Mouse (Mus musculus): ENCODE data around the gene Slc33a1. TPM values are rescaled to one million over a fixed set of nuclear protein-coding genes. Genes with fewer than 3 reads are reported as not detected.

Slc33a1 gene
- polyA plus RNA-seq, 1 experiment from 2014 or later, result 13.8 TPM

DNA sequence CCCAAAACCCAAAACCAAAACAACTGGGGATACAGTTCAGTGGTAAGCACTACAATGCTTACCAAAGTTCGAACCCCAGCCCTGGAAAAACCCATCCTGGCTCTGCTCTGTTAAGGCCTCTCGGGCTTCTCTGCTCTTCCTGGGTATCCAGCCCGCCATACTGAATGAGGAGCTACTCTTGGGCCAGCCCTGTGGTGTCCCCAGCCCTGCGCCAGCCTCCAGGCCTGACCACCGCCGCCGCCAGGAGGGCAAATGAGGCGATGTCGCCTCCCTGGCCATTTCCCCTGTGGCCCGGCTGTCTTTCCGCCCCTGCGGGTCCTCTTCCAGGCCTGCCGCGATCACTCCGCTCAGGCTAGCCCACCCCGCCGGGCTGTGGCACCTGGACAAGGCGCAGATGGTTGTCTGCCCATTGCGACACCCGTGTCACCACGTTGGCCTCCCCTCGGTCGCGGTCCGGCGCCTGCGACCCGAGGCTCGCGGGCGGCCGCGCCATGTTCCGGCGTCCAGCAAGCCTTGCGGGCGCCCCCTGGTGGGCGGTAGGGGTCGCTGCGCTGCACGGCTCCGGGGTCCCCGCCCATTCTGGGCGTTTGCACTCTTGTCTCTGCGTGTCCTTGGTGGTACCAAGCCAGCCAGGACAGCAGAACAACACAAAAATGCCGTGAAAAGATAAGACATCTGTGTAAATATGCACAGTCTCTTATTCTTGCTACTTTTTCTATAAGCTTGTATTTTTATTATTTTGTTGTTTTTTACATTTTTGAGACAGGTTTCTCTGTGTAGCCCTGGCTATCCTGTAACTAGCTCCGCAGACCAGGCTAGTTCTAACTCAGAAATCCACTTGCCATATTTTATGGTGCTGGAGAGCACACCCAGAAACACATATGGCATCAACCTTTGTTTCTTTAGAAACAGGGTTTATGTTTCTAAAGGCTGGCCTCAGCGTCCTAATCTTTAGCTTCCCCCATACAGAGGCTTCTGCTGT, 35.4 kb downstream of the Slc33a1 start, which contains the start of gene E130311K13Rik:
E130311K13Rik (minus strand) TSS at position 595 of the 982 bp plus-strand sequence.
- WGBS, result 4% methylated on average over 48 of the region's 48 CpGs
- peak within 1 kb of the TSS; percentile 65 for H3K4me2 ChIP-seq
- H3K4me3 ChIP-seq (replicated peaks), result peak within 1 kb of the TSS; percentile 66
- peaks cover 3% of the 10 kb centered on the region; the same call in 1 of the 2 replicates for H3K4me1 ChIP-seq
- ATAC-seq (ENCODE audit: low FRiP score), result peak; percentile 96
- H3K27me3 ChIP-seq, result no peaks in the 10 kb centered on the region
- no peaks in the 10 kb centered on the region for H3K9me3 ChIP-seq
- H3K27ac ChIP-seq, result peak within 1 kb of the TSS; percentile 73; the same call in 1 of the 2 replicates
- H3K9ac ChIP-seq, result peak within 1 kb of the TSS; percentile 86
- H3K36me3 ChIP-seq (replicated peaks), result no peaks in the 10 kb centered on the region

- Histone ChIP-seq H3K36me3 (replicated peaks) (no peaks in the 10 kb centered on the region), H3K9me3 (no peaks in the 10 kb centered on the region), H3K9ac (no peak overlapping the region), H3K4me3 (replicated peaks) (no peak overlapping the region), H3K4me2 (no peak overlapping the region), H3K4me1 (no peaks in the 10 kb centered on the region), H3K27ac (no peak overlapping the region), H3K27me3 (no peaks in the 10 kb centered on the region)
- 0 out of 2 replicates have a peak, but pooled peaks have one; percentile 23 for ATAC-seq (ENCODE audit: low FRiP score)
- 44% methylated on average over 3 of the region's 3 CpGs for WGBS
Measured at GRCm38 (mm10) chr3:63919634-63920033, 44.9 kb downstream of the Slc33a1 start.

DNA sequence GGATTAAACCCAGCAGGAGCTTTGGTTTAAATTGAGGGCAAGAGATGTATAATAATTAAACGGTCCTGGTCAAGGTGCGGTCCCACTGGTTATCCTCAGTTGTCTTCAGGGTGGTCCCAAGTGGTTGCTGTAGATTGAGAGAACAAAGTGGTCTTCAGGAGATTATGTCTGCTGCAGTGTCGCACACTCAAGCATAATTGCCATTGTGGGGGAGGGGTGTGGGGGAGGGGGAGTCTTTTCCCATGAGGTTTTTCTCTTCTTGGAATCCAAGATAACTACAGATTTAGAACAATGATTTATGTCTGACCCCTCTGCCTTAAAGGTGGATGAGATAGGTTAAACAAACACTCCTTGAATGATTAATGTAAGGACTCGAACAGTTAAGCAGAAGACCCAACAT, 54.3 kb downstream of the Slc33a1 start:
- Histone ChIP-seq H3K27ac (no peak overlapping the region), H3K4me3 (replicated peaks) (no peak overlapping the region), H3K9me3 (no peaks in the 10 kb centered on the region), H3K4me2 (no peak overlapping the region), H3K36me3 (replicated peaks) (no peaks in the 10 kb centered on the region), H3K4me1 (peaks cover 2% of the 10 kb centered on the region), H3K9ac (no peak overlapping the region), H3K27me3 (no peaks in the 10 kb centered on the region)
- ATAC-seq (ENCODE audit: low FRiP score), result no peak
- 86% methylated on average over 4 of the region's 4 CpGs for WGBS

DNA sequence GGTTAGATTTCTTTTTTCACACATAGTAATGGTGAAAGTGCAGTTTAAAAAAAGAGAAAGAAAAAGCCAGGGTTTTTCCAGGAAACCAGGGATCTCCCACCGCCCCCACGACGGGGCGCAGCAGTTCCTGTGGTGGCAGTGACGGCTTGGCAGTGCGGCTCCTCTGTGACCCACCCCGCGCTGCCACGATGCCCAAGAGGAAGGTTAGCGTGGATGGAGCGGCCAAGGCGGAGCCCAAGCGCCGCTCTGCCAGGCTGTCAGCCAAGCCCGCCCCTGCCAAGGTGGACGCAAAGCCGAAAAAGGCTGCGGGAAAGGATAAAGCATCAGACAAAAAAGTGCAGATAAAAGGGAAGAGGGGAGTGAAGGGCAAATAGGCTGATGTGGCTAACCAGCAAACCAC, 59.3 kb downstream of the Slc33a1 start:
- WGBS, result 2% methylated on average over 18 of the region's 18 CpGs
- Histone ChIP-seq H3K9me3 (no peaks in the 10 kb centered on the region), H3K27ac (no peak overlapping the region), H3K27me3 (no peaks in the 10 kb centered on the region), H3K36me3 (replicated peaks) (no peaks in the 10 kb centered on the region), H3K4me1 (peaks cover 16% of the 10 kb centered on the region), H3K4me3 (replicated peaks) (peak overlapping the region; percentile 39), H3K9ac (peak overlapping the region; percentile 54), H3K4me2 (peak overlapping the region; percentile 68)
- peak; percentile 49; the same call in 1 of the 2 replicates for ATAC-seq (ENCODE audit: low FRiP score)

- Histone ChIP-seq H3K9me3 (no peaks in the 10 kb centered on the region), H3K4me1 (peaks cover 24% of the 10 kb centered on the region), H3K9ac (no peak overlapping the region), H3K36me3 (replicated peaks) (no peaks in the 10 kb centered on the region), H3K4me2 (no peak overlapping the region), H3K4me3 (replicated peaks) (no peak overlapping the region), H3K27me3 (no peaks in the 10 kb centered on the region), H3K27ac (no peak overlapping the region)
- WGBS, result 76% methylated on average over 2 of the region's 2 CpGs
- ATAC-seq (ENCODE audit: low FRiP score), result no peak
Measured at GRCm38 (mm10) chr3:63904157-63904556, 60.4 kb downstream of the Slc33a1 start.

DNA sequence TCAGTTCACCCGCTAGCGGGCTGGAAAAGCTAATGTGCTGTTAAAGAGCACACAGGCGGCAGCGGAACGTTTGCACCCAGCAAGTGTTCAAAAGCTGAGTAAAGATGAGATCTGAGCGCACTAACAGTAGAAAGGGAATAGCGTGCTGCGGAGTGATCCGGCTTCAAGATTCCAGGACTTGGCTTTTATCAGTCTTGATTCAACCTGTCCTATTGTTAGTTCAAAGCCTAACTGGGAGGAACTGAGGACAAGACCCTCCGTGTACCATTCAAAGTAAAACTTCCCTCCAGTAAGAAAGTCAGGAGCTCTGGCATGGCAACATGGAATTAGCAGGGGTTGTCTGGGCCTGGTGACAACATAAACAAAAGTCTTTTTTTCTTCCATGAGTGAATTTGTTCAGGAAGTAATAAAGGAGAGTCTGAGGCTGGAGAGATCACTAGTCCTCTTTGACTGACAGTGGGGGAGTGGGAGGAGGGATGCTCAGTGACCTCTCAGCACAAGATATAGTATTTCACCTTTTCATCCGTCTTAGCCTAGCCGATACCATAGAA, 64.5 kb downstream of the Slc33a1 start:
- peak overlapping the region; percentile 78 for H3K4me3 ChIP-seq (replicated peaks)
- H3K27ac ChIP-seq, result peak overlapping the region; percentile 94
- peaks cover 49% of the 10 kb centered on the region for H3K4me1 ChIP-seq
- H3K9me3 ChIP-seq, result no peaks in the 10 kb centered on the region
- 0% methylated on average over 12 of the region's 12 CpGs for WGBS
- peak overlapping the region; percentile 87; the same call in 1 of the 2 replicates for H3K9ac ChIP-seq
- H3K36me3 ChIP-seq (replicated peaks), result no peaks in the 10 kb centered on the region
- peak; percentile 30 for ATAC-seq (ENCODE audit: low FRiP score)
- H3K4me2 ChIP-seq, result peak overlapping the region; percentile 76
- H3K27me3 ChIP-seq, result no peaks in the 10 kb centered on the region

DNA sequence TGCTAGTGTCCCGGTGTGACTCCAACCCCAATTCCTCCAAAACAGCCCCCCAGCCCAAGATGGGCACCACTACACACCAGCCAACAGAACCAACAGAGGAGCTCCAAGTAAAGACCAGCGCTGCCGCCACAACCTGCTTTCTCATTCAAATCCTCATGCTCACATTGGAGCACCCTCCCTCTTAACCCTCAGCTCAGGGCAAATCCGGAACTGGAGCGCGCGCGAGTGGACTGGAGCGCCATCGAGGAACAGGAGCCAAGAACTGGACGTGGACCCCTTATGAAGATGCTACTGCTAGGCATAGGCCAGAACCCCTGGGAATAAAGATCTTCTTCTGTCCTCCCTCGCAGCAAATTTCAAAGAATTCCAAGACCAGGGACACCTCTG, 65.3 kb downstream of the Slc33a1 start, which contains the start of gene Plch1:
Plch1 (minus strand) TSS at position 164 of the 387 bp plus-strand sequence.
- H3K9me3 ChIP-seq, result no peaks in the 10 kb centered on the region
- H3K36me3 ChIP-seq (replicated peaks), result no peaks in the 10 kb centered on the region
- H3K4me2 ChIP-seq, result peak within 1 kb of the TSS; percentile 76
- peaks cover 49% of the 10 kb centered on the region for H3K4me1 ChIP-seq
- peak within 1 kb of the TSS; percentile 87 for H3K9ac ChIP-seq
- H3K27ac ChIP-seq, result peak within 1 kb of the TSS; percentile 94
- peak within 1 kb of the TSS; percentile 78 for H3K4me3 ChIP-seq (replicated peaks)
- ATAC-seq (ENCODE audit: low FRiP score), result peak; percentile 78
- H3K27me3 ChIP-seq, result no peaks in the 10 kb centered on the region
- WGBS, result under 1% methylated on average over 12 of the region's 12 CpGs

DNA sequence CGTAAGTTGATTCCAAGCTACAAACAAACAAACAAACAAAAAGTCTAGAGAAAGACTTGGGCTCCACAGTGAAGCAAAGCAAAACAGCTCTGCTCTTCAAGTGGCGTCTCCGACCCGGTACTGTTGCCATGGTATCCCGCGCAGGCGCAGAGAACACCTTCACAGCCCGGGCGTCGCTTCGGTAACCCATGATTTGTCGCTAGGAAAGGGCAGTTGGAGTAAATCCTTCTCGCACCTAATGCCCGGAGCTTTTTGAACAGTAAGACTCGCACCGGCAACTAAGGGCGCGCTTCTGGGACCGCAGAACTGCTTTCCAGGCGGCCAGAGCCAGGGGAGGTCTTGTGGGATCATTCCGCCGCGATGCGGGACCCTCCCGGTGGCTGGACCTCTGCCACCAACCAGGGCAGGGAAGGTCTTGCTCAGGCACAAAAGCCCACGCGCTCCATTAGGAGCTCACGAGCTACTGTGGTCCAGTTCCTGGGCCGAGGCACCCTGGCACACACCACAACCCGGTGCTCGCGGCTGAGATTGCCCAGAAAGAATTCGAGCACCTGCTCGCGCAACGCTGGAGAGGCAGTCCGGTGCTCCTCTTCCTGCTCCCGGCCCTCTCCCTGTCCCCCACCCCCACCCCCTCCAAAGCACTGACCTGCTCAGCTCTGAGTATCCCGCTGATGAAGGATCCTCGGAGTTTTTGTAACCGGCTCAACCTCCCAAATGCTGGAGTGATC, 65.8 kb downstream of the Slc33a1 start:
- H3K36me3 ChIP-seq (replicated peaks), result no peaks in the 10 kb centered on the region
- H3K27ac ChIP-seq, result peak overlapping the region; percentile 94
- no peaks in the 10 kb centered on the region for H3K27me3 ChIP-seq
- H3K4me3 ChIP-seq (replicated peaks), result peak overlapping the region; percentile 78
- no peaks in the 10 kb centered on the region for H3K9me3 ChIP-seq
- H3K4me1 ChIP-seq, result peaks cover 49% of the 10 kb centered on the region
- under 1% methylated on average over 41 of the region's 41 CpGs for WGBS
- peak; percentile 85 for ATAC-seq (ENCODE audit: low FRiP score)
- H3K4me2 ChIP-seq, result peak overlapping the region; percentile 76
- H3K9ac ChIP-seq, result peak overlapping the region; percentile 87

- no peak for ATAC-seq (ENCODE audit: low FRiP score)
- 0 out of 2 replicates have a peak overlapping the region, but pooled peaks have one; percentile 51 for H3K9ac ChIP-seq
- H3K4me3 ChIP-seq (replicated peaks), result peak overlapping the region; percentile 78
- H3K27ac ChIP-seq, result no peak overlapping the region
- peaks cover 49% of the 10 kb centered on the region for H3K4me1 ChIP-seq
- no peaks in the 10 kb centered on the region for H3K27me3 ChIP-seq
- whole genome bisulfite sequencing, result 11% methylated on average over 1 of the region's 1 CpGs
- peak overlapping the region; percentile 76 for H3K4me2 ChIP-seq
- H3K9me3 ChIP-seq, result no peaks in the 10 kb centered on the region
- H3K36me3 ChIP-seq (replicated peaks), result no peaks in the 10 kb centered on the region
Measured at GRCm38 (mm10) chr3:63897177-63897576, 67.4 kb downstream of the Slc33a1 start.

DNA sequence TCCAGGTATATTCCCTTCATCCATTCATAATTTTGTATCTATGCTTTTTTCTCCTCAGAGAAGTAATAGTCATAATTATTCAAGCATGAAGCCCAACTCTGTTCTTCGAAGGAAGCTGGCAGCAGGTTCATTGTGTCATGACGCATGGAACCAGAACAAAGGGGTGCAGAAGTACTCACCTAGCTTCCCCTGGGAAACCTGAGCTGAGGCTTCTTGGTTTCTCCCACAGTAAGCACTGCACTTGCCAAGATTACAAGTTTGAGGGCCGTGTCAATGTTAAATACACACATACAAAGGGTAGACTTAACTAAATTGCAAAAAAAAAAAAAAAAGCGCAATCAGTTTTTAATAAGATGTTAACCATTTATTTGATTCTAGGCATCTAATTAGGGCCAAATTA, 68.3 kb downstream of the Slc33a1 start:
- Histone ChIP-seq H3K27me3 (no peaks in the 10 kb centered on the region), H3K4me2 (peak overlapping the region; percentile 11; the same call in 1 of the 2 replicates), H3K9ac (no peak overlapping the region), H3K9me3 (no peaks in the 10 kb centered on the region), H3K4me1 (peaks cover 42% of the 10 kb centered on the region), H3K4me3 (replicated peaks) (no peak overlapping the region), H3K36me3 (replicated peaks) (no peaks in the 10 kb centered on the region), H3K27ac (no peak overlapping the region)
- no peak for ATAC-seq (ENCODE audit: low FRiP score)
- 33% methylated on average over 4 of the region's 4 CpGs for WGBS

GRCm38 (mm10) chr3:63895786-63896185, 68.8 kb downstream of the Slc33a1 start:
- Histone ChIP-seq H3K4me2 (no peak overlapping the region), H3K27me3 (no peaks in the 10 kb centered on the region), H3K4me3 (replicated peaks) (no peak overlapping the region), H3K36me3 (replicated peaks) (no peaks in the 10 kb centered on the region), H3K9ac (no peak overlapping the region), H3K9me3 (no peaks in the 10 kb centered on the region), H3K27ac (peak overlapping the region; percentile 61), H3K4me1 (peaks cover 41% of the 10 kb centered on the region)
- ATAC-seq (ENCODE audit: low FRiP score), result no peak
- WGBS, result 13% methylated on average over 2 of the region's 2 CpGs

GRCm38 (mm10) chr3:63893677-63894076, 70.9 kb downstream of the Slc33a1 start:
- WGBS, result 77% methylated on average over 7 of the region's 7 CpGs
- no peak for ATAC-seq (ENCODE audit: low FRiP score)
- Histone ChIP-seq H3K4me1 (peaks cover 29% of the 10 kb centered on the region), H3K4me3 (replicated peaks) (no peak overlapping the region), H3K9ac (no peak overlapping the region), H3K4me2 (no peak overlapping the region), H3K27me3 (no peaks in the 10 kb centered on the region), H3K36me3 (replicated peaks) (no peaks in the 10 kb centered on the region), H3K27ac (no peak overlapping the region), H3K9me3 (no peaks in the 10 kb centered on the region)
